Mouse (Mus musculus) forebrain, postnatal 0 days (tissue): ENCODE measurements around the gene Denr. TPM values are rescaled to one million over a fixed set of nuclear protein-coding genes. Genes with fewer than 3 reads are reported as not detected.

Source experiments
- ATAC-seq: fragments of 200-750 bp; cut with Nextera tagmentation; 2 replicates; pipeline ENCODE4 v1.8.0; 2017; ENCODE audit warnings: mild to moderate bottlenecking, moderate library complexity
- DNase-seq: peaks from one replicate; pipeline ENCODE4 v3.0.0-alpha.2; 2015
- H3K27ac ChIP-seq: fragments of 300-500 bp; sonication (generic); 2 replicates; pipeline ENCODE4 v1.5.1; 2014; ENCODE audit warnings: low read depth, mild to moderate bottlenecking, antibody characterized with exemption, low read length, moderate library complexity, mixed read lengths
- H3K27me3 ChIP-seq: fragments of 300-500 bp; sonication (generic); 2 replicates; pipeline ENCODE4 v1.6.1; 2014; ENCODE audit warnings: mild to moderate bottlenecking, low read length, mixed read lengths; ENCODE audit not compliant: insufficient read depth
- H3K36me3 ChIP-seq: fragments of 300-500 bp; sonication (generic); 2 replicates; pipeline ENCODE4 v1.6.1; 2014; ENCODE audit warnings: mild to moderate bottlenecking, moderate library complexity; ENCODE audit not compliant: insufficient read depth
- H3K4me1 ChIP-seq: fragments of 300-500 bp; sonication (generic); 2 replicates; pipeline ENCODE4 v1.6.1; 2014; ENCODE audit warnings: antibody characterized with exemption; ENCODE audit not compliant: insufficient read depth
- H3K4me2 ChIP-seq: fragments of 300-500 bp; sonication (generic); 2 replicates; pipeline ENCODE4 v1.6.1; 2014; ENCODE audit warnings: low read depth, mild to moderate bottlenecking, moderate library complexity
- H3K4me3 ChIP-seq: fragments of 300-500 bp; sonication (generic); 2 replicates; pipeline ENCODE4 v1.5.1; 2014; ENCODE audit warnings: low read depth, low read length, mixed read lengths
- H3K9ac ChIP-seq: fragments of 300-500 bp; sonication (generic); 2 replicates; pipeline ENCODE4 v1.6.1; 2014; ENCODE audit warnings: mild to moderate bottlenecking
- H3K9me3 ChIP-seq: fragments of 300-500 bp; sonication (generic); 2 replicates; pipeline ENCODE4 v1.6.1; 2016; ENCODE audit warnings: low read length
- CTCF ChIP-seq: sonication (generic); IDR thresholded peaks from 2 replicates; pipeline ENCODE4 v1.5.1; 2016; ENCODE audit warnings: antibody characterized with exemption, control low read depth, low read depth
- WGBS: fragments of 180-500 bp; shearing (Covaris S2); extraction: QIAGEN DNeasy Blood & Tissue Kit; methylation state at CpG from one replicate; pipeline ENCODE4 v1.1.7; 2014; 5-methylcytosine and 5-hydroxymethylcytosine counted together
- polyA plus RNA-seq: library from polyadenylated mRNA; unstranded; fragments of >200 nt; fragmentation: Nextera tagmentation; extraction: Ambion mirVana; gene quantifications from 2 replicates; pipeline ENCODE4 v1.2.1, GENCODE M21; 2015
- total RNA-seq: library from RNA; depleted of rRNA; stranded (reverse); fragments of >200 nt; gene quantifications from 2 replicates; pipeline ENCODE4 v1.2.3, GENCODE M21; 2014

Gene Denr
- total and polyA plus RNA-seq, 2 experiments from 2014 or later, result 25.3 to 130 TPM

DNA sequence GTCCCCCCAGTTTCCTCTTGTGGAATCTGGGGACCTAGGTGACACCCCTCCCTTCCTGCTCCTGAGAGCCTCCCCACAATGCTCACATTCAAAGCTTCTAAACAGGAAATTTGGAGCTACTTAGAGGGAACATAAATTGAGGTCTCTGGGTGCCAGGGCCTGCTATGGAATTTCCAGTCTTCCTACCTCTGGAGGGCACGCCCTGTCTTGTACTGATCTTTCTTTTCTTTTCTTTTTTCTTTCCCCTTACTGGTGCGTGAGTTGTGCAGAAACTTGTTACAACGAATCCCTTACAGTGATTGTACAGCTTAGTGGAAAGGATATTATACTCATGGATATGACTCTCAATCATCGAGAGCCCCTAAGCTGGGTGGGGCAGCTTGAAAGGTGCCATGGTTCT lies 37.4 kb upstream of the Denr start:
- no peak overlapping the region for H3K4me3 ChIP-seq
- no peak overlapping the region for H3K9ac ChIP-seq
- no peaks in the 10 kb centered on the region for H3K9me3 ChIP-seq
- 81% methylated on average over 4 of the region's 4 CpGs for WGBS
- DNase-seq, result no peak
- no peaks in the 10 kb centered on the region for H3K36me3 ChIP-seq
- H3K27ac ChIP-seq, result no peak overlapping the region
- no peak for TF ChIP-seq CTCF
- no peak for ATAC-seq
- no peak overlapping the region for H3K4me2 ChIP-seq
- H3K27me3 ChIP-seq, result no peaks in the 10 kb centered on the region
- no peaks in the 10 kb centered on the region for H3K4me1 ChIP-seq

DNA sequence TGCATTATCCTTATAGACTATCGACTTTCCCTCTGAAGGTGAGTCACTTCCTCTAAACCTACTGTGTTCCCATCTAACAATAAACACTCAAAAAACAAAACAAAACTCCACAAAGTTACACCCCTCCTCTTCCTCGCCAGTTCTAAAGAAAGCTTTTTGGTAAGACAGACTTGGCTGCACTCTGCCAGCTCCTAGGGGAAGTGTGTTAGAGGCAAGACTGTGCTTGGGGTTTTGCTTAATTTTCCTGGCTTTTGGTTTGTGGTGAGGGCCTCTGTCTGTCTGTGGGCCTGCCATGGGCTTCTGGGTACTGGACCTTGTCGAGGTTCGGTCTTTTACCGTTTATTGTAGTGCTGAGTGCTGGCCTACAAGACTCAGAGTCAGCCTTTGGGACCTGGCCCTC lies 32.8 kb upstream of the Denr start:
- no peak overlapping the region for H3K4me3 ChIP-seq
- H3K9ac ChIP-seq, result no peak overlapping the region
- H3K27me3 ChIP-seq, result no peaks in the 10 kb centered on the region
- no peak overlapping the region for H3K4me2 ChIP-seq
- H3K9me3 ChIP-seq, result no peaks in the 10 kb centered on the region
- no peak for TF ChIP-seq CTCF
- no peaks in the 10 kb centered on the region for H3K36me3 ChIP-seq
- 89% methylated on average over 5 of the region's 5 CpGs for WGBS
- H3K27ac ChIP-seq, result no peak overlapping the region
- no peaks in the 10 kb centered on the region for H3K4me1 ChIP-seq
- ATAC-seq (no peak), DNase-seq (no peak)

DNA sequence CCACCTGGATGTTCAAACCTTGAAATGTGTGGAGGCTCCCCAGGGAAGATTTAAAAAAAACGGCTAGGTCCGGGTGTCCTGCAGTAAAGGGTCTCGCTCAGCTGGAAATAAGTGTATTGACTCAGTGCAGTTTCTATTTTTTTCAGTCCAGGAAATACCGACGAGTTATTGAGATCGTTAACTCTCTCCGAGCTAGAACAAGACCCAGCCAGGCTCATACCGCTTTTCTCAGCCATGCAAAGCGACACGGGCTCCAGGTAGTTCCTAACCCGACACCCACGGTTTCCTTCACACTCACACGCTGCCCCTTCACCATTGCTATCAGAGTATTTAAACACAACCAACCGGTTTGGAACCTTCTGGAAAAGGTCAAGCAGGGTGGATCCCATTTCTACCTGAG lies 28.9 kb upstream of the Denr start:
- Histone ChIP-seq H3K27ac (no peak overlapping the region), H3K36me3 (no peaks in the 10 kb centered on the region), H3K9me3 (no peaks in the 10 kb centered on the region), H3K4me2 (peak overlapping the region; percentile 17; the same call in 1 of the 2 replicates), H3K9ac (no peak overlapping the region), H3K27me3 (no peaks in the 10 kb centered on the region), H3K4me1 (no peaks in the 10 kb centered on the region), H3K4me3 (no peak overlapping the region)
- ATAC-seq, result no peak
- WGBS, result 48% methylated on average over 14 of the region's 14 CpGs
- no peak for TF ChIP-seq CTCF
- DNase-seq, result no peak

DNA sequence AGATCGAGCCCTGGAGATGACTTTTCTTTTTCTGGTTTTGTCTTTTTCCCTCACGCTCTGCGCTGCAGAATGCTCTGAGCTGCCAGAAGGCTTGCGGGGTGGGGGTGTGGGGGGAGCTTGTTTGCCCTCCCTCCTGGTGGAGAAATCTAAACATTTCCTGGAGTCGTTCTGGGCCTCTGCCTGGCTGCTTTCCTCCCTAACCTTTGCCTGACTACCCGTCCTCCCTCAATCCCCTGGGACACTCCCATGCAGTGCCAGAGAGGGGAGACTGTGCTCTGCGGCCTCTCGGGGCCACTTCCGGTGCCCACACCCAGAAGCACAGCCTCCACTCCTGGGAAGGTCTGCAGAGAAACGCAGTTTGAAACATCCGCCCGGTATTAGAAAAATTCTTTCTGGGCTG lies 27.0 kb upstream of the Denr start, which contains the start of gene Hcar1:
Gene Hcar1 (minus strand): TSS at position 93 of the 400 bp plus-strand sequence.
- DNase-seq (no peak), ATAC-seq (no peak)
- no peaks in the 10 kb centered on the region for H3K9me3 ChIP-seq
- H3K4me2 ChIP-seq, result 0 out of 2 replicates have a peak within 1 kb of the TSS, but pooled peaks have one; percentile 5
- H3K4me1 ChIP-seq, result no peaks in the 10 kb centered on the region
- no peak for TF ChIP-seq CTCF
- H3K4me3 ChIP-seq, result no peak within 1 kb of the TSS
- 77% methylated on average over 12 of the region's 12 CpGs for WGBS
- no peaks in the 10 kb centered on the region for H3K27me3 ChIP-seq
- no peak within 1 kb of the TSS for H3K9ac ChIP-seq
- H3K36me3 ChIP-seq, result no peaks in the 10 kb centered on the region
- no peak within 1 kb of the TSS for H3K27ac ChIP-seq

DNA sequence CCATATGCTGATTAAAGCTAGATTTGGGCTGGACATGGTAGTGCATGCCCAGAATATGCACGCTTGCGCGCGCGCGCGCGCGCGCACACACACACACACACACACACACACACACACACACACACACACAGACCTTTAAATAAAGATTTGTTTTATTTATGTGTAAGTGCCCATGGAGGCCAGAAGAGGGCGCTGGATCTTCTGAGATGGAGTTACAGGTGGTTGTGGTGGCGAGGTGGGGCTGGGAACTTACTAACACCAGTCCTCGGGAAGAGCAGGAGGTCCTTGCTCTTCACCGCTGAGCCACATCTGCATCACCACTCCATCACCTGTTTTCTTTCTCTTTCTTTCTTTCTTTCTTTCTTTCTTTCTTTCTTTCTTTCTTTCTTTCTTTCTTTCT lies 26.2 kb upstream of the Denr start:
- TF ChIP-seq CTCF, result no peak
- Histone ChIP-seq H3K9me3 (no peaks in the 10 kb centered on the region), H3K4me2 (no peak overlapping the region), H3K4me3 (no peak overlapping the region), H3K36me3 (no peaks in the 10 kb centered on the region), H3K9ac (no peak overlapping the region), H3K4me1 (no peaks in the 10 kb centered on the region), H3K27ac (no peak overlapping the region), H3K27me3 (no peaks in the 10 kb centered on the region)
- ATAC-seq, result no peak
- WGBS, result 82% methylated on average over 14 of the region's 14 CpGs
- DNase-seq, result no peak

DNA sequence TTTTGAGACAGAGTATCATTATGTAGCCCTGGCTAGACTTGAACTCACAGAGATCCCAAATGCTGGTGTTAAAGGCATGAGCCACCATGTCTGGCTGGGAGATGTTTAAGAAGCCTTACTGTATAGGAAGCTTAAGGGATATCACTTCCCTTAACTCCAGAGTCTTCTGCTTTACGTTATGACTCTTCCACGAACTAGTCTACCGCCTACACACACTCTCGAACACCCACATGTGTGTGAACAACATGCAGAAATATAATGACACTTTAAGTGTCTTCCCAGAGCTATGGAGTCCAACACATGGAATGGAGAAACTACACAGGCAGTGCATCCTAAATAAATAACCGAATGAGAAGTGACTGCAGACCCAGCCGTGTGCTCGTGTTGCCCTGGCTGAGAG lies 23.1 kb upstream of the Denr start:
- H3K4me2 ChIP-seq, result no peak overlapping the region
- no peaks in the 10 kb centered on the region for H3K4me1 ChIP-seq
- 81% methylated on average over 7 of the region's 7 CpGs for WGBS

DNA sequence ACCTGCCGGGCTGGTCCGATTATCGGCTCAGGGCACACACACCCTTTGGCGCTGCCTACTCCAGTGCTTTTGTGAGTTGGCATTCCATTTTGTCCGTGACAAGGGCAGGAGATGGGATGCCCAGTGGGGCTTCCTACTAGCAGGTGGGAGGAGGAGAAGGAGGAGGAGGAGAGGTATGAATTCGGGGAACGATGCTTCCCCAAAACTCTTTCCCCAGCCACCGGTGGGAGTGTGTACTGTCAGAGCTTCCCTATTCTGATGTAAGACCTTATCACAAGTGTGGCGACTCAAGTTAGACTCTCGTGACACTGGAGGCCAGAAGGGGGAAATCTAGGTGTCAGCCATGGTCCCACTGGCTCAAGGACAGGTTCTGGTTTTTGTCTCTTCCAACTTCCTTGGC lies 22.6 kb upstream of the Denr start:
- no peak overlapping the region for H3K27ac ChIP-seq
- TF ChIP-seq CTCF, result no peak
- DNase-seq, result no peak
- no peaks in the 10 kb centered on the region for H3K36me3 ChIP-seq
- H3K4me3 ChIP-seq, result no peak overlapping the region
- WGBS, result 80% methylated on average over 10 of the region's 10 CpGs
- H3K27me3 ChIP-seq, result no peaks in the 10 kb centered on the region
- no peaks in the 10 kb centered on the region for H3K4me1 ChIP-seq
- H3K9me3 ChIP-seq, result no peaks in the 10 kb centered on the region
- no peak overlapping the region for H3K9ac ChIP-seq
- H3K4me2 ChIP-seq, result no peak overlapping the region
- no peak for ATAC-seq

More for the DNA sequence above, 23.1 kb upstream of the Denr start:
- ATAC-seq (no peak), DNase-seq (no peak)
- Histone ChIP-seq H3K9ac (no peak overlapping the region), H3K27me3 (no peaks in the 10 kb centered on the region), H3K36me3 (no peaks in the 10 kb centered on the region), H3K4me3 (no peak overlapping the region), H3K27ac (no peak overlapping the region), H3K9me3 (no peaks in the 10 kb centered on the region)
- no peak for TF ChIP-seq CTCF

DNA sequence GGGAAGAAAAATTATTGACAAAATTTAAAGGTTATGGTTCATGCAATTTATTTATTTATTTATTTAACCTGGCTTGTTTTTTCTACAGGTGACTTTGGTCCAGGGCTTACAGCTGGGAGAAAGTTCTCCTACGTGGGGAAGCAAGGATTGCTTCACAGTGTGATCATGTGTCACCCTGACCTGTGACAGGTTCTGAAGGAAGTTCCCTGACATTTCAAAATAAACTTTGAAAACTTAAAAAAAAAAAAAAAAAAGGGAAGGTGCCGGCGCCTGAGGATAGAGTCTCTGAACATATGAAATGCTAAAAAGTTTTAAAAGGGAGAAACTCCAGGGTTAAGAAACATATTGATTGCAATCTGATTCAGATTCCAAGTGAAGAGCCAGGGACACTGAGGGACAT lies 20.6 kb upstream of the Denr start:
- no peak for ATAC-seq
- 86% methylated on average over 3 of the region's 3 CpGs for WGBS

More for the DNA sequence above, 20.6 kb upstream of the Denr start:
- DNase-seq, result no peak
- Histone ChIP-seq H3K36me3 (no peaks in the 10 kb centered on the region), H3K4me2 (no peak overlapping the region), H3K4me1 (no peaks in the 10 kb centered on the region), H3K27me3 (no peaks in the 10 kb centered on the region), H3K27ac (no peak overlapping the region), H3K4me3 (no peak overlapping the region), H3K9me3 (no peaks in the 10 kb centered on the region), H3K9ac (no peak overlapping the region)
- no peak for TF ChIP-seq CTCF
